Mouse (Mus musculus) mouse trophoblast stem cell (cell line): Measurements from ENCODE around the gene Kdelr2.

ENCODE experiments used
- in situ Hi-C, 2 experiments: fragments of 300-500 bp; cut with MseI, MboI; formaldehyde crosslinking; loops; 2 replicates in 1 of 2; 3 replicates in 1 of 2; pipeline ENCODE4 v1.15.1; 2025

Kdelr2 gene

GRCm38 (mm10) chr5:143401556-143401955 is 2.1 kb upstream of the Kdelr2 start:
- in situ Hi-C loops, result no loop called here

GRCm38 (mm10) chr5:143404148-143404930 is 701 bp downstream of the Kdelr2 start:
- in situ Hi-C loops, result no loop called here

GRCm38 (mm10) chr5:143405200-143405599 is 1.6 kb downstream of the Kdelr2 start:
- in situ Hi-C loops, result no loop called here

- in situ Hi-C loops, result no loop called here
These were observed 2.9 kb downstream of the Kdelr2 start for GRCm38 (mm10) chr5:143406548-143406947.

- in situ Hi-C loops, result no loop called here
These were observed 5.6 kb downstream of the Kdelr2 start for GRCm38 (mm10) chr5:143409239-143409638.

GRCm38 (mm10) chr5:143410841-143411395 is 7.3 kb downstream of the Kdelr2 start:
- in situ Hi-C loops, result no loop called here

GRCm38 (mm10) chr5:143421484-143421883 is 17.8 kb downstream of the Kdelr2 start:
- in situ Hi-C loops, result loop anchor here in 1 of 2 experiments (10.0 kb wide), 1 partner anchor 87 kb away; no protein-coding TSS in a partner anchor

GRCm38 (mm10) chr5:143422990-143423389 is 19.4 kb downstream of the Kdelr2 start:
- in situ Hi-C loops, result loop anchor here in 1 of 2 experiments (10.0 kb wide), 1 partner anchor 88 kb away; no protein-coding TSS in a partner anchor

GRCm38 (mm10) chr5:143423899-143424519 is 20.4 kb downstream of the Kdelr2 start:
- in situ Hi-C loops, result loop anchor here in 1 of 2 experiments (10.0 kb wide), 1 partner anchor 89 kb away; no protein-coding TSS in a partner anchor

- in situ Hi-C loops, result no loop called here
These were observed 30.8 kb downstream of the Kdelr2 start for GRCm38 (mm10) chr5:143434421-143434820.

GRCm38 (mm10) chr5:143441298-143441697 is 37.7 kb downstream of the Kdelr2 start:
- in situ Hi-C loops, result no loop called here

GRCm38 (mm10) chr5:143441753-143442152 is 38.1 kb downstream of the Kdelr2 start:
- in situ Hi-C loops, result no loop called here

- in situ Hi-C loops, result no loop called here
These were observed 60.0 kb downstream of the Kdelr2 start for GRCm38 (mm10) chr5:143463671-143464070.

- in situ Hi-C loops, result no loop called here
These were observed 60.6 kb downstream of the Kdelr2 start, which contains the start of gene Daglb for GRCm38 (mm10) chr5:143464100-143464756. Gene Daglb (plus strand): TSS chr5:143464584.

GRCm38 (mm10) chr5:143464757-143465118 is 61.1 kb downstream of the Kdelr2 start:
- in situ Hi-C loops, result no loop called here

GRCm38 (mm10) chr5:143465156-143466085 is 61.8 kb downstream of the Kdelr2 start:
- in situ Hi-C loops, result no loop called here

GRCm38 (mm10) chr5:143466891-143467669 is 63.4 kb downstream of the Kdelr2 start:
- in situ Hi-C loops, result no loop called here

GRCm38 (mm10) chr5:143467931-143468330 is 64.3 kb downstream of the Kdelr2 start:
- in situ Hi-C loops, result no loop called here

- in situ Hi-C loops, result no loop called here
These were observed 66.0 kb downstream of the Kdelr2 start for GRCm38 (mm10) chr5:143469628-143470027.
